Mouse (Mus musculus): ENCODE measurements around the gene Sel1l3. TPM values are rescaled to one million over a fixed set of nuclear protein-coding genes. Genes with fewer than 3 reads are reported as not detected.
A peak's percentile ranks its signal among the peaks of the same experiment; 100 is the strongest.

Gene Sel1l3
- polyA plus RNA-seq, 1 experiment = 35.1 TPM

- Histone ChIP-seq H3K36me3 (ENCODE audit: control insufficient read depth, insufficient read depth, low read length) (no peaks in the 10 kb centered on the region), H3K4me3 (ENCODE audit: low read depth, low read length) (no peak overlapping the region), H3K4me1 (ENCODE audit: control insufficient read depth, insufficient read depth, insufficient read length, low read length) (peaks cover 61% of the 10 kb centered on the region), H3K27me3 (ENCODE audit: control insufficient read depth, insufficient read depth, low read length) (no peaks in the 10 kb centered on the region), H3K27ac (ENCODE audit: insufficient read depth, low read depth, low read length) (peak overlapping the region; percentile 92)
- TF ChIP-seq CTCF (IDR thresholded peaks at IDR 0.05; ENCODE audit: extremely low read depth, insufficient read length, insufficient replicate concordance, low read depth, low read length) (no peak), POLR2A (IDR thresholded peaks at IDR 0.05; ENCODE audit: low read depth, low read length) (no peak)
- 13% methylated on average over 4 of the region's 4 CpGs for WGBS
Measured at GRCm38 (mm10) chr5:53106731-53107130, 107.0 kb downstream of the Sel1l3 start.

- WGBS = 59% methylated on average over 4 of the region's 4 CpGs
- no peak overlapping the region for H3K4me3 ChIP-seq (ENCODE audit: low read depth, low read length)
- H3K4me1 ChIP-seq (ENCODE audit: control insufficient read depth, insufficient read depth, insufficient read length, low read length) = peaks cover 63% of the 10 kb centered on the region
- H3K27ac ChIP-seq (ENCODE audit: insufficient read depth, low read depth, low read length) = peak overlapping the region; percentile 92
- no peaks in the 10 kb centered on the region for H3K27me3 ChIP-seq (ENCODE audit: control insufficient read depth, insufficient read depth, low read length)
- TF ChIP-seq CTCF (IDR thresholded peaks at IDR 0.05; ENCODE audit: extremely low read depth, insufficient read length, insufficient replicate concordance, low read depth, low read length) (no peak), POLR2A (IDR thresholded peaks at IDR 0.05; ENCODE audit: low read depth, low read length) (no peak)
- no peaks in the 10 kb centered on the region for H3K36me3 ChIP-seq (ENCODE audit: control insufficient read depth, insufficient read depth, low read length)
Measured at GRCm38 (mm10) chr5:53106125-53106524, 107.6 kb downstream of the Sel1l3 start.

GRCm38 (mm10) chr5:53105716-53106115, 108.0 kb downstream of the Sel1l3 start:
- no peak overlapping the region for H3K4me3 ChIP-seq (ENCODE audit: low read depth, low read length)
- H3K27ac ChIP-seq (ENCODE audit: insufficient read depth, low read depth, low read length) = no peak overlapping the region
- H3K36me3 ChIP-seq (ENCODE audit: control insufficient read depth, insufficient read depth, low read length) = no peaks in the 10 kb centered on the region
- H3K4me1 ChIP-seq (ENCODE audit: control insufficient read depth, insufficient read depth, insufficient read length, low read length) = peaks cover 60% of the 10 kb centered on the region
- WGBS = 59% methylated on average over 8 of the region's 8 CpGs
- no peak for TF ChIP-seq POLR2A (IDR thresholded peaks at IDR 0.05; ENCODE audit: low read depth, low read length)
- TF ChIP-seq CTCF (IDR thresholded peaks at IDR 0.05; ENCODE audit: extremely low read depth, insufficient read length, insufficient replicate concordance, low read depth, low read length) = peak; percentile 29; the same call in 1 of the 2 replicates
- no peaks in the 10 kb centered on the region for H3K27me3 ChIP-seq (ENCODE audit: control insufficient read depth, insufficient read depth, low read length)

- H3K4me1 ChIP-seq (ENCODE audit: control insufficient read depth, insufficient read depth, insufficient read length, low read length) = peaks cover 49% of the 10 kb centered on the region
- no peaks in the 10 kb centered on the region for H3K27me3 ChIP-seq (ENCODE audit: control insufficient read depth, insufficient read depth, low read length)
- 55% methylated on average over 13 of the region's 13 CpGs for WGBS
- H3K4me3 ChIP-seq (ENCODE audit: low read depth, low read length) = no peak overlapping the region
- no peaks in the 10 kb centered on the region for H3K36me3 ChIP-seq (ENCODE audit: control insufficient read depth, insufficient read depth, low read length)
- H3K27ac ChIP-seq (ENCODE audit: insufficient read depth, low read depth, low read length) = peak overlapping the region; percentile 28
- TF ChIP-seq CTCF (IDR thresholded peaks at IDR 0.05; ENCODE audit: extremely low read depth, insufficient read length, insufficient replicate concordance, low read depth, low read length) = 0 out of 2 replicates have a peak, but pooled peaks have one; percentile 5
- no peak for TF ChIP-seq POLR2A (IDR thresholded peaks at IDR 0.05; ENCODE audit: low read depth, low read length)
Measured at GRCm38 (mm10) chr5:53104177-53104855, 109.4 kb downstream of the Sel1l3 start.

GRCm38 (mm10) chr5:53101848-53102473, 111.8 kb downstream of the Sel1l3 start:
- Histone ChIP-seq H3K27ac (ENCODE audit: insufficient read depth, low read depth, low read length) (peak overlapping the region; percentile 92), H3K4me1 (ENCODE audit: control insufficient read depth, insufficient read depth, insufficient read length, low read length) (peaks cover 38% of the 10 kb centered on the region), H3K27me3 (ENCODE audit: control insufficient read depth, insufficient read depth, low read length) (no peaks in the 10 kb centered on the region), H3K36me3 (ENCODE audit: control insufficient read depth, insufficient read depth, low read length) (no peaks in the 10 kb centered on the region), H3K4me3 (ENCODE audit: low read depth, low read length) (no peak overlapping the region)
- WGBS = 29% methylated on average over 12 of the region's 12 CpGs
- TF ChIP-seq CTCF (IDR thresholded peaks at IDR 0.05; ENCODE audit: extremely low read depth, insufficient read length, insufficient replicate concordance, low read depth, low read length) (no peak), POLR2A (IDR thresholded peaks at IDR 0.05; ENCODE audit: low read depth, low read length) (no peak)

GRCm38 (mm10) chr5:53091331-53091730, 122.4 kb downstream of the Sel1l3 start:
- TF ChIP-seq POLR2A (IDR thresholded peaks at IDR 0.05; ENCODE audit: low read depth, low read length) = no peak
- TF ChIP-seq CTCF (IDR thresholded peaks at IDR 0.05; ENCODE audit: extremely low read depth, insufficient read length, insufficient replicate concordance, low read depth, low read length) = no peak
- Histone ChIP-seq H3K27ac (ENCODE audit: insufficient read depth, low read depth, low read length) (no peak overlapping the region), H3K4me1 (ENCODE audit: control insufficient read depth, insufficient read depth, insufficient read length, low read length) (peaks cover 4% of the 10 kb centered on the region), H3K36me3 (ENCODE audit: control insufficient read depth, insufficient read depth, low read length) (no peaks in the 10 kb centered on the region), H3K4me3 (ENCODE audit: low read depth, low read length) (no peak overlapping the region), H3K27me3 (ENCODE audit: control insufficient read depth, insufficient read depth, low read length) (no peaks in the 10 kb centered on the region)
- WGBS = 79% methylated on average over 3 of the region's 3 CpGs

GRCm38 (mm10) chr5:53087452-53087851, 126.3 kb downstream of the Sel1l3 start:
- Histone ChIP-seq H3K36me3 (ENCODE audit: control insufficient read depth, insufficient read depth, low read length) (no peaks in the 10 kb centered on the region), H3K27me3 (ENCODE audit: control insufficient read depth, insufficient read depth, low read length) (no peaks in the 10 kb centered on the region), H3K27ac (ENCODE audit: insufficient read depth, low read depth, low read length) (no peak overlapping the region), H3K4me1 (ENCODE audit: control insufficient read depth, insufficient read depth, insufficient read length, low read length) (peaks cover 16% of the 10 kb centered on the region), H3K4me3 (ENCODE audit: low read depth, low read length) (no peak overlapping the region)
- TF ChIP-seq POLR2A (IDR thresholded peaks at IDR 0.05; ENCODE audit: low read depth, low read length) = no peak
- TF ChIP-seq CTCF (IDR thresholded peaks at IDR 0.05; ENCODE audit: extremely low read depth, insufficient read length, insufficient replicate concordance, low read depth, low read length) = no peak
- WGBS = 80% methylated on average over 7 of the region's 7 CpGs
